8 mouse cellular contexts compared by ENCODE assay signal in the genomic region with DNA sequence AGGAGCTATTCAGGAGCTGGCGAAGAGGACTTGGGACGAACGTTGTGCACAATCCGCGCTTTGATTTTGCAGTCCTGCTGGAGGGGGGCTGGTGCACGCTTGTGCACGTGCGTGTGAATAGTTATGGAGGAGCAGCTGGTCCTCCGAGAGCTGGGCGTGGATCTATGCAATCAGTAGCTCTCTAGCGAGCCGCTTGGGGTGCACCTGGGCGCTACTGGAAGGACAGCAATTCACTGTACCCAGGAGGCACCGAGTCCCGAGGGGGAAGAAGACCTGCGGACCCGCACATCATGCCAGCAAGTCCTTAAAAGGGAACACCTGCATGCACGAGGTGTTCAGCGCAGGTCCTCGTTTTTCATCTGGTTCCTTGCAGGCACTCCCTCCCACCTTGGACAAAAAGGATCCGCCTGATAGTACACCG. TPM values are rescaled to one million over a fixed set of nuclear protein-coding genes. Genes with fewer than 3 reads are reported as not detected.
A peak's percentile ranks its signal among the peaks of the same experiment; 100 is the strongest.
DNase-seq lines count a peak whose midpoint lies in the region; ATAC-seq lines count a peak whose summit lies in the region.

No protein-coding gene starts in this region.

- peak overlapping the region; percentile 93 for H3K4me2 ChIP-seq in heart, embryonic 14.5 days (ENCODE audit: low read length)
- peak overlapping the region; percentile 86 for H3K4me2 ChIP-seq in liver, embryonic 16.5 days (ENCODE audit: low read depth, low read length)
- H3K4me2 ChIP-seq in neural tube, embryonic 14.5 days (ENCODE audit: low read depth, low read length), result peak overlapping the region; percentile 98

- peak overlapping the region; percentile 81 for H3K4me3 ChIP-seq in heart, embryonic 10.5 days
- peak overlapping the region; percentile 57 to 66 for H3K4me3 ChIP-seq in heart, embryonic 14.5 days (ENCODE audit: control insufficient read depth in 1 of 2, insufficient read depth in 1 of 2, low read depth in 1 of 2, low read length in 2 of 2)
- H3K4me3 ChIP-seq in liver, embryonic 16.5 days (ENCODE audit: low read depth, low read length), result peak overlapping the region; percentile 69
- peak overlapping the region; percentile 61 for H3K4me3 ChIP-seq in neural tube, embryonic 14.5 days (ENCODE audit: low read depth, low read length)

- intact Hi-C loops in heart, postnatal 25 days (cut with DNase I), result loop anchor here (2.0 to 10.0 kb wide), 4 partner anchors 37 to 410 kb away; no protein-coding TSS in a partner anchor

- peaks cover 41% of the 10 kb centered on the region for H3K4me1 ChIP-seq in heart, embryonic 10.5 days
- peaks cover 9 to 28% of the 10 kb centered on the region in 2 experiments for H3K4me1 ChIP-seq in heart, embryonic 14.5 days (ENCODE audit: control insufficient read depth in 2 of 2, insufficient read depth in 2 of 2, low read length in 2 of 2)
- H3K4me1 ChIP-seq in liver, embryonic 16.5 days (ENCODE audit: control insufficient read depth, low read depth, low read length), result peaks cover 17% of the 10 kb centered on the region
- H3K4me1 ChIP-seq in neural tube, embryonic 14.5 days (ENCODE audit: control insufficient read depth, insufficient read depth, low read length), result peaks cover 11% of the 10 kb centered on the region; the same call in 1 of the 2 replicates

- H3K36me3 ChIP-seq in heart, embryonic 10.5 days, result no peaks in the 10 kb centered on the region
- no peaks in the 10 kb centered on the region for H3K36me3 ChIP-seq in heart, embryonic 14.5 days (ENCODE audit: control insufficient read depth, insufficient read depth, low read length)
- no peaks in the 10 kb centered on the region for H3K36me3 ChIP-seq in liver, embryonic 16.5 days (ENCODE audit: control insufficient read depth, insufficient read depth)
- no peaks in the 10 kb centered on the region for H3K36me3 ChIP-seq in neural tube, embryonic 14.5 days (ENCODE audit: control insufficient read depth, insufficient read depth, low read length)

- DNase-seq in heart, embryonic 10.5 days (ENCODE audit: low spot score), result peak; percentile 82
- no peak for DNase-seq in heart, postnatal 25 days (ENCODE audit: low spot score)
- DNase-seq in cerebellum, postnatal 25 days, result peak; percentile 56 to 57
- DNase-seq in kidney, postnatal 14 days, result peak; percentile 31
- DNase-seq in thymus, postnatal 14 days, result peak; percentile 73

- no peak for ATAC-seq in heart, embryonic 14.5 days (ENCODE audit: insufficient number of reproducible peaks, insufficient read depth, low FRiP score, low read depth)
- no peak for ATAC-seq in liver, embryonic 16.5 days (ENCODE audit: low read depth)
- peak; percentile 48 for ATAC-seq in neural tube, embryonic 14.5 days (ENCODE audit: low read depth)

- peaks cover 13% of the 10 kb centered on the region; the same call in 1 of the 2 replicates for H3K27me3 ChIP-seq in heart, embryonic 10.5 days (ENCODE audit: insufficient read depth, poor library complexity, severe bottlenecking)
- H3K27me3 ChIP-seq in heart, embryonic 14.5 days (ENCODE audit: control insufficient read depth, insufficient read depth, low read length), result no peaks in the 10 kb centered on the region; the same call in 1 of the 2 replicates
- peaks cover 47% of the 10 kb centered on the region for H3K27me3 ChIP-seq in liver, embryonic 16.5 days (ENCODE audit: control insufficient read depth, insufficient read depth, low read depth, low read length)
- H3K27me3 ChIP-seq in neural tube, embryonic 14.5 days (ENCODE audit: control insufficient read depth, insufficient read depth, low read length), result peaks cover 6% of the 10 kb centered on the region; the same call in 1 of the 2 replicates

- peak overlapping the region; percentile 68 for H3K9ac ChIP-seq in heart, embryonic 14.5 days (ENCODE audit: low read length)
- peak overlapping the region; percentile 38; the same call in 1 of the 2 replicates for H3K9ac ChIP-seq in liver, embryonic 16.5 days (ENCODE audit: low read depth, low read length)
- peak overlapping the region; percentile 29; the same call in 1 of the 2 replicates for H3K9ac ChIP-seq in neural tube, embryonic 14.5 days (replicated peaks; ENCODE audit: low read depth, low read length)

- H3K27ac ChIP-seq in heart, embryonic 10.5 days, result peak overlapping the region; percentile 91
- peak overlapping the region in 1 of 2 experiments; percentile 51; a peak in 2 of 4 replicates for H3K27ac ChIP-seq in heart, embryonic 14.5 days (replicated peaks in 1 of 2; ENCODE audit: control insufficient read depth in 1 of 2, insufficient read depth in 1 of 2, low read depth in 2 of 2, low read length in 2 of 2)
- no peak overlapping the region for H3K27ac ChIP-seq in liver, embryonic 16.5 days (ENCODE audit: low read length)
- no peak overlapping the region for H3K27ac ChIP-seq in neural tube, embryonic 14.5 days (ENCODE audit: low read depth, low read length)

- no peaks in the 10 kb centered on the region for H3K9me3 ChIP-seq in heart, embryonic 10.5 days
- no peaks in the 10 kb centered on the region for H3K9me3 ChIP-seq in heart, embryonic 14.5 days (ENCODE audit: control insufficient read depth, low read length)
- no peaks in the 10 kb centered on the region for H3K9me3 ChIP-seq in liver, embryonic 16.5 days (replicated peaks; ENCODE audit: control insufficient read depth, low read length)
- H3K9me3 ChIP-seq in neural tube, embryonic 14.5 days (ENCODE audit: control insufficient read depth, low read length), result no peaks in the 10 kb centered on the region

- 2% methylated on average over 22 of the region's 22 CpGs for WGBS in heart, embryonic 10.5 days
- WGBS in heart, embryonic 14.5 days, result 1% methylated on average over 22 of the region's 22 CpGs
- 2% methylated on average over 22 of the region's 22 CpGs for WGBS in liver, embryonic 16.5 days (ENCODE audit: insufficient replicate concordance)
- WGBS in neural tube, embryonic 14.5 days, result 1% methylated on average over 22 of the region's 22 CpGs

RNA-seq across cellular contexts. Expression of gene Abtb2, which starts 0.9 kb away (rescaled TPM):
- polyA plus RNA-seq in heart, embryonic 10.5 days (2016; fragmentation: Nextera tagmentation; extraction: Ambion mirVana), result 19.0 and 33.2 TPM in 2 replicates
- 10 to 100 TPM; 23.2 to 26.2 TPM for total RNA-seq in heart, postnatal 25 days (2021)
- polyA plus RNA-seq in heart, embryonic 14.5 days (2014; fragmentation: Nextera tagmentation; extraction: Ambion mirVana), result 18.4 and 18.6 TPM in 2 replicates
- 2.5 and 3.3 TPM in 2 replicates for polyA plus RNA-seq in liver, embryonic 16.5 days (2015; fragmentation: Nextera tagmentation; extraction: Ambion mirVana)
- 7.8 and 10.3 TPM in 2 replicates for polyA plus RNA-seq in neural tube, embryonic 14.5 days (2014; fragmentation: Nextera tagmentation; extraction: Ambion mirVana)
